Mouse (Mus musculus) MEL (cell line): ENCODE measurements at regions not wholly inside any gene's neighbourhood (a gene's known extent, or its start where the extent isn't known, plus 50 kb on each side); places are given as distances from the start of the nearest gene placed in this dataset.

Source experiments
- DNase-seq: peaks from one replicate; pipeline ENCODE4 v3.0.0; 2011; ENCODE audit warnings: low read depth, low spot score
- H3K27ac ChIP-seq: 2 replicates; pipeline ENCODE4 v1.5.1; 2012; ENCODE audit warnings: low read depth, mild to moderate bottlenecking, control low read depth, low read length, moderate library complexity; ENCODE audit not compliant: control insufficient read depth
- H3K27me3 ChIP-seq, 2 experiments: fragments of 150-350 bp in 1 of 2; sonication (generic) in 1 of 2; 2 replicates each; pipeline ENCODE4 v1.6.1; 2012; ENCODE audit warnings: low read length in 2 of 2, mild to moderate bottlenecking in 2 of 2, improper control_type of control experiment in 1 of 2, moderate library complexity in 1 of 2; ENCODE audit not compliant: insufficient read depth in 2 of 2, control insufficient read depth in 1 of 2
- H3K36me3 ChIP-seq, 2 experiments: 2 replicates each; pipeline ENCODE4 v1.6.1; 2012 to 2014; ENCODE audit warnings: low read length in 2 of 2, improper control_type of control experiment in 1 of 2, inconsistent platforms in 1 of 2, mild to moderate bottlenecking in 1 of 2; ENCODE audit not compliant: insufficient read depth in 2 of 2, control insufficient read depth in 1 of 2
- H3K4me1 ChIP-seq, 2 experiments: fragments of 150-350 bp in 1 of 2; sonication (generic) in 1 of 2; 2 replicates each; pipeline ENCODE4 v1.6.1; 2012; ENCODE audit warnings: low read length in 2 of 2, improper control_type of control experiment in 1 of 2, mild to moderate bottlenecking in 1 of 2; ENCODE audit not compliant: insufficient read depth in 2 of 2, control insufficient read depth in 1 of 2
- H3K4me3 ChIP-seq, 2 experiments: fragments of 150-350 bp in 1 of 2; sonication (generic) in 1 of 2; 2 replicates each; pipeline ENCODE4 v1.5.1; 2012; ENCODE audit warnings: low read depth in 2 of 2, low read length in 2 of 2, mild to moderate bottlenecking in 2 of 2, moderate library complexity in 2 of 2, control low read depth in 1 of 2, improper control_type of control experiment in 1 of 2; ENCODE audit not compliant: control insufficient read depth in 1 of 2, insufficient read depth in 1 of 2
- H3K79me2 ChIP-seq: 2 replicates; pipeline ENCODE4 v1.6.1; 2012; ENCODE audit warnings: mild to moderate bottlenecking, low read length, moderate library complexity; ENCODE audit not compliant: control insufficient read depth, poor library complexity, insufficient read depth
- H3K9ac ChIP-seq: 2 replicates; pipeline ENCODE4 v1.6.1; 2012; ENCODE audit warnings: low read depth, mild to moderate bottlenecking, control low read depth, low read length, moderate library complexity; ENCODE audit not compliant: control insufficient read depth, poor library complexity, severe bottlenecking
- H3K9me3 ChIP-seq: fragments of 150-350 bp; sonication (generic); replicated peaks from 2 replicates; pipeline ENCODE4 v1.6.1; 2012; ENCODE audit warnings: mild to moderate bottlenecking, low read length, improper control_type of control experiment, moderate library complexity; ENCODE audit not compliant: insufficient read depth
- CHD1 ChIP-seq: IDR thresholded peaks from 2 replicates; pipeline ENCODE4 v1.6.1; 2012; ENCODE audit warnings: low read depth, mild to moderate bottlenecking, inconsistent platforms, low read length, improper control_type of control experiment
- CHD2 ChIP-seq: IDR thresholded peaks from 2 replicates; pipeline ENCODE4 v1.6.1; 2011; ENCODE audit warnings: low read length, improper control_type of control experiment
- CTCF ChIP-seq, 3 experiments: IDR thresholded peaks in 2 of 3; conservative IDR thresholded peaks in 1 of 3; 2 replicates each; pipeline ENCODE4 v1.5.1; 2011 to 2012; ENCODE audit warnings: low read length in 3 of 3, low read depth in 2 of 3, mild to moderate bottlenecking in 2 of 3, improper control_type of control experiment in 1 of 3, inconsistent platforms in 1 of 3, mixed read lengths in 1 of 3, moderate library complexity in 1 of 3; ENCODE audit not compliant: control insufficient read depth in 1 of 3, insufficient read depth in 1 of 3, poor library complexity in 1 of 3, severe bottlenecking in 1 of 3
- EP300 ChIP-seq, 2 experiments: IDR thresholded peaks; 2 replicates each; pipeline ENCODE4 v1.6.1; 2011; ENCODE audit warnings: improper control_type of control experiment in 2 of 2, low read length in 2 of 2, low read depth in 1 of 2, mild to moderate bottlenecking in 1 of 2
- GABPA ChIP-seq: IDR thresholded peaks from 2 replicates; pipeline ENCODE4 v1.6.1; 2012; ENCODE audit warnings: low read depth, mild to moderate bottlenecking, inconsistent platforms, low read length, improper control_type of control experiment, moderate library complexity
- GATA1 ChIP-seq: IDR thresholded peaks from 2 replicates; pipeline ENCODE4 v1.6.1; 2011; ENCODE audit warnings: low read depth, low read length, improper control_type of control experiment
- JUND ChIP-seq: IDR thresholded peaks from 2 replicates; pipeline ENCODE4 v1.6.1; 2011; ENCODE audit warnings: low read depth, mild to moderate bottlenecking, improper control_type of control experiment, low read length
- KAT2A ChIP-seq: conservative IDR thresholded peaks from 2 replicates; pipeline ENCODE4 v1.6.1; 2012; ENCODE audit warnings: low read depth, low read length, improper control_type of control experiment, inconsistent platforms
- MAZ ChIP-seq: IDR thresholded peaks from 2 replicates; pipeline ENCODE4 v1.6.1; 2012; ENCODE audit warnings: low read depth, mild to moderate bottlenecking, inconsistent platforms, low read length, improper control_type of control experiment
- MEF2A ChIP-seq: IDR thresholded peaks from 2 replicates; pipeline ENCODE4 v1.6.1; 2014; ENCODE audit warnings: low read depth, mild to moderate bottlenecking, inconsistent platforms, low read length, improper control_type of control experiment; ENCODE audit not compliant: poor library complexity, insufficient replicate concordance, severe bottlenecking; ENCODE audit errors: extremely low read depth
- MXI1 ChIP-seq: IDR thresholded peaks from 2 replicates; pipeline ENCODE4 v1.6.1; 2011; ENCODE audit warnings: mild to moderate bottlenecking, low read depth, low read length, improper control_type of control experiment
- MYB ChIP-seq: IDR thresholded peaks from 2 replicates; pipeline ENCODE4 v1.6.1; 2011; ENCODE audit warnings: mild to moderate bottlenecking, low read depth, low read length, improper control_type of control experiment
- NELFE ChIP-seq: IDR thresholded peaks from 2 replicates; pipeline ENCODE4 v1.6.1; 2011; ENCODE audit warnings: low read depth, low read length, improper control_type of control experiment
- POLR2A ChIP-seq, 2 experiments: IDR thresholded peaks; 2 replicates each; pipeline ENCODE4 v1.6.1; 2011 to 2012; ENCODE audit warnings: low read length in 2 of 2, mild to moderate bottlenecking in 2 of 2, control low read depth in 1 of 2, improper control_type of control experiment in 1 of 2, low read depth in 1 of 2, moderate library complexity in 1 of 2; ENCODE audit not compliant: control insufficient read depth in 1 of 2, insufficient read depth in 1 of 2, poor library complexity in 1 of 2
- POLR2AphosphoS5 ChIP-seq: IDR thresholded peaks from 2 replicates; pipeline ENCODE4 v1.6.1; 2012; ENCODE audit warnings: low read depth, borderline replicate concordance, mild to moderate bottlenecking, inconsistent platforms, low read length, moderate library complexity, mixed read lengths
- RCOR1 ChIP-seq: IDR thresholded peaks from 2 replicates; pipeline ENCODE4 v1.6.1; 2012; ENCODE audit warnings: low read depth, mild to moderate bottlenecking, inconsistent platforms, low read length, improper control_type of control experiment
- TAL1 ChIP-seq: IDR thresholded peaks from 2 replicates; pipeline ENCODE4 v1.6.1; 2012; ENCODE audit warnings: mild to moderate bottlenecking, inconsistent platforms, low read length, moderate library complexity, mixed read lengths
- UBTF ChIP-seq: IDR thresholded peaks from 2 replicates; pipeline ENCODE4 v1.6.1; 2012; ENCODE audit warnings: low read depth, mild to moderate bottlenecking, inconsistent platforms, low read length, improper control_type of control experiment, moderate library complexity, borderline replicate concordance; ENCODE audit not compliant: insufficient read depth
- USF1 ChIP-seq: IDR thresholded peaks from 2 replicates; pipeline ENCODE4 v1.6.1; 2014; ENCODE audit warnings: low read depth, mild to moderate bottlenecking, inconsistent platforms, low read length, improper control_type of control experiment, moderate library complexity
- USF2 ChIP-seq, 2 experiments: IDR thresholded peaks; 2 replicates each; pipeline ENCODE4 v1.6.1; 2011 to 2012; ENCODE audit warnings: improper control_type of control experiment in 2 of 2, low read length in 2 of 2, borderline replicate concordance in 1 of 2, inconsistent platforms in 1 of 2, low read depth in 1 of 2, mild to moderate bottlenecking in 1 of 2; ENCODE audit not compliant: insufficient read depth in 1 of 2
- ZNF384 ChIP-seq: IDR thresholded peaks from 2 replicates; pipeline ENCODE4 v1.6.1; 2012; ENCODE audit warnings: low read depth, mild to moderate bottlenecking, inconsistent platforms, low read length, improper control_type of control experiment

GRCm38 (mm10) chr5:102333894-102334293 is 147.3 kb upstream of the Arhgap24 start:
- Histone ChIP-seq H3K9ac (no peak overlapping the region), H3K4me3 (no peak overlapping the region), H3K79me2 (no peaks in the 10 kb centered on the region), H3K36me3 (no peaks in the 10 kb centered on the region), H3K27me3 (no peaks in the 10 kb centered on the region), H3K4me1 (no peaks in the 10 kb centered on the region), H3K27ac (no peak overlapping the region), H3K9me3 (no peaks in the 10 kb centered on the region)
- TF ChIP-seq GABPA (no peak), UBTF (no peak), USF1 (no peak), ZNF384 (no peak), CHD1 (no peak), CHD2 (no peak), NELFE (no peak), MEF2A (no peak), GATA1 (no peak), POLR2A (IDR thresholded peaks at IDR 0.05; ENCODE audit: control insufficient read depth in 1 of 2, insufficient read depth in 1 of 2, low read depth in 1 of 2, low read length in 2 of 2, poor library complexity in 1 of 2) (no peak), MXI1 (no peak), RCOR1 (no peak), MAZ (no peak), MYB (no peak)
- no peak for DNase-seq

GRCm38 (mm10) chr5:102334442-102335197 is 146.6 kb upstream of the Arhgap24 start:
- DNase-seq = no peak
- Histone ChIP-seq H3K4me3 (no peak overlapping the region), H3K4me1 (no peaks in the 10 kb centered on the region), H3K36me3 (no peaks in the 10 kb centered on the region), H3K9me3 (no peaks in the 10 kb centered on the region), H3K27me3 (no peaks in the 10 kb centered on the region), H3K79me2 (no peaks in the 10 kb centered on the region), H3K27ac (no peak overlapping the region), H3K9ac (no peak overlapping the region)
- TF ChIP-seq GABPA = no peak

- no peaks in the 10 kb centered on the region for H3K9me3 ChIP-seq
- H3K79me2 ChIP-seq = no peaks in the 10 kb centered on the region
- TF ChIP-seq CTCF (IDR thresholded peaks at IDR 0.05 in 2 of 3, conservative IDR thresholded peaks at IDR 0.05 in 1 of 3; ENCODE audit: control insufficient read depth in 1 of 3, insufficient read depth in 1 of 3, low read depth in 2 of 3, low read length in 3 of 3, poor library complexity in 1 of 3, severe bottlenecking in 1 of 3) (no peak), TAL1 (no peak), KAT2A (no peak), EP300 (IDR thresholded peaks at IDR 0.05; ENCODE audit: low read depth in 1 of 2, low read length in 2 of 2) (no peak), POLR2AphosphoS5 (no peak), JUND (no peak), CHD2 (no peak), USF2 (IDR thresholded peaks at IDR 0.05; ENCODE audit: borderline replicate concordance in 1 of 2, insufficient read depth in 1 of 2, low read depth in 1 of 2, low read length in 2 of 2) (no peak)
- no peak overlapping the region for H3K4me3 ChIP-seq
- H3K4me1 ChIP-seq = no peaks in the 10 kb centered on the region
- H3K9ac ChIP-seq = no peak overlapping the region
- H3K27ac ChIP-seq = no peak overlapping the region
- H3K36me3 ChIP-seq = no peaks in the 10 kb centered on the region
- no peak for DNase-seq
- H3K27me3 ChIP-seq = no peaks in the 10 kb centered on the region
Observed at GRCm38 (mm10) chr5:102366481-102366880, 114.7 kb upstream of the Arhgap24 start.
